Mouse (Mus musculus) brain, embryonic 14.5 days (tissue): ENCODE measurements around the gene Tmem79.
"Not testable (repeated sequence)": the region's sequence is repeated elsewhere in the genome, so short reads cannot be mapped to it uniquely, and the experiment has no call there.

Source experiments
- CTCF ChIP-seq: fragments of 200-500 bp; IDR thresholded peaks from 2 replicates; pipeline ENCODE4 v1.5.1; 2012; ENCODE audit warnings: inconsistent platforms, mild to moderate bottlenecking, moderate library complexity, borderline replicate concordance; ENCODE audit not compliant: insufficient read depth, insufficient read length; ENCODE audit errors: extremely low read depth
- POLR2A ChIP-seq: fragments of 200-500 bp; IDR thresholded peaks from 2 replicates; pipeline ENCODE4 v1.6.1; 2012; ENCODE audit warnings: mild to moderate bottlenecking, inconsistent platforms, borderline replicate concordance; ENCODE audit not compliant: poor library complexity, insufficient read depth, insufficient read length, severe bottlenecking; ENCODE audit errors: extremely low read depth

- TF ChIP-seq POLR2A, CTCF: not testable (repeated sequence)
Observed at GRCm38 (mm10) chr3:88382383-88382782, 46.4 kb upstream of the Tmem79 start.
